Mouse (Mus musculus) kidney, embryonic 14.5 days (tissue): ENCODE data around the gene Gadd45gip1. TPM values are rescaled to one million over a fixed set of nuclear protein-coding genes. Genes with fewer than 3 reads are reported as not detected.

Experiments
- ATAC-seq: fragments of 200-750 bp; cut with Nextera tagmentation; 2 replicates; pipeline ENCODE4 v1.8.0; 2017; ENCODE audit warnings: moderate number of reproducible peaks, mild to moderate bottlenecking, moderate TSS enrichment, moderate library complexity; ENCODE audit not compliant: low FRiP score, low TSS enrichment
- H3K27ac ChIP-seq: fragments of 300-500 bp; sonication (generic); 2 replicates; pipeline ENCODE4 v1.5.1; 2014; ENCODE audit warnings: low read depth, mild to moderate bottlenecking, low read length, moderate library complexity, mixed read lengths
- H3K27me3 ChIP-seq: fragments of 300-500 bp; sonication (generic); 2 replicates; pipeline ENCODE4 v1.6.1; 2014; ENCODE audit warnings: mild to moderate bottlenecking, low read length; ENCODE audit not compliant: control insufficient read depth, insufficient read depth
- H3K36me3 ChIP-seq: fragments of 300-500 bp; sonication (generic); 2 replicates; pipeline ENCODE4 v1.6.1; 2014; ENCODE audit warnings: low read length, mixed read lengths; ENCODE audit not compliant: control insufficient read depth, insufficient read depth
- H3K4me1 ChIP-seq: fragments of 300-500 bp; sonication (generic); 2 replicates; pipeline ENCODE4 v1.6.1; 2014; ENCODE audit warnings: low read length, mixed read lengths; ENCODE audit not compliant: control insufficient read depth, insufficient read depth
- H3K4me2 ChIP-seq: fragments of 300-500 bp; sonication (generic); replicated peaks from 2 replicates; pipeline ENCODE4 v1.6.1; 2014; ENCODE audit warnings: low read depth, mild to moderate bottlenecking, low read length
- H3K4me3 ChIP-seq: fragments of 300-500 bp; sonication (generic); 2 replicates; pipeline ENCODE4 v1.5.1; 2014; ENCODE audit warnings: mild to moderate bottlenecking, low read length
- H3K9ac ChIP-seq: fragments of 300-500 bp; sonication (generic); 2 replicates; pipeline ENCODE4 v1.6.1; 2014; ENCODE audit warnings: low read depth, mild to moderate bottlenecking, low read length, moderate library complexity
- H3K9me3 ChIP-seq: fragments of 300-500 bp; sonication (generic); 2 replicates; pipeline ENCODE4 v1.6.1; 2016; ENCODE audit warnings: low read length; ENCODE audit not compliant: control insufficient read depth
- WGBS: fragments of 180-500 bp; shearing (Covaris S2); extraction: QIAGEN DNeasy Blood & Tissue Kit; methylation state at CpG from one replicate; pipeline ENCODE4 v1.1.7; 2014; 5-methylcytosine and 5-hydroxymethylcytosine counted together
- polyA plus RNA-seq: library from polyadenylated mRNA; unstranded; fragments of >200 nt; fragmentation: Nextera tagmentation; extraction: Ambion mirVana; gene quantifications from 2 replicates; pipeline ENCODE4 v1.2.1, GENCODE M21; 2014

The Gadd45gip1 gene
- 49.2 and 54.2 TPM in 2 replicates for polyA plus RNA-seq

DNA sequence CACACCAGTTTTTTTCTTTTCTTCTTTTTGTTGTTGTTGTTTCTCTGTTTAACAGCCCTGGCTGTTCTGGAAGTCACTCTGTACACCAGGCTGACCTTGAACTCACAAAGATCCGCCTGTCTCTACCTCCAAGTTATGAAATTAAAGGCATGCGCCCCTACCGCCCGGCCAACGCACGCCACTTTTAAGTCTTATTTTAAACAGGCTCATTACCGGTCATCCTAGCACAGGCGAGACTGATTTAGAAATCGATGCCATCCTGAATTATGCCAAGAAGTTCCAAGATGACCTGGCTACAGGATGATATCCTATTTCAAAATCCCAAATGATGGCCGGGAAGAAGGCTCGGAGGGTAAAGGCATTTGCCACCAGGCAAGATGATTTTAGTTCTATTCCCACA lies at the start of gene Gadd45gip1:
Gene Gadd45gip1, plus strand, starts transcription at position 33 of the 400 bp plus-strand sequence.
- Histone ChIP-seq H3K9me3 (no peaks in the 10 kb centered on the region), H3K4me1 (peaks cover 8% of the 10 kb centered on the region), H3K4me3 (peak within 1 kb of the TSS; percentile 80), H3K4me2 (peak within 1 kb of the TSS; percentile 51), H3K27ac (peak within 1 kb of the TSS; percentile 90), H3K9ac (peak within 1 kb of the TSS; percentile 96), H3K27me3 (no peaks in the 10 kb centered on the region), H3K36me3 (peaks cover 32% of the 10 kb centered on the region)
- 80% methylated on average over 11 of the region's 11 CpGs for WGBS
- no peak for ATAC-seq

DNA sequence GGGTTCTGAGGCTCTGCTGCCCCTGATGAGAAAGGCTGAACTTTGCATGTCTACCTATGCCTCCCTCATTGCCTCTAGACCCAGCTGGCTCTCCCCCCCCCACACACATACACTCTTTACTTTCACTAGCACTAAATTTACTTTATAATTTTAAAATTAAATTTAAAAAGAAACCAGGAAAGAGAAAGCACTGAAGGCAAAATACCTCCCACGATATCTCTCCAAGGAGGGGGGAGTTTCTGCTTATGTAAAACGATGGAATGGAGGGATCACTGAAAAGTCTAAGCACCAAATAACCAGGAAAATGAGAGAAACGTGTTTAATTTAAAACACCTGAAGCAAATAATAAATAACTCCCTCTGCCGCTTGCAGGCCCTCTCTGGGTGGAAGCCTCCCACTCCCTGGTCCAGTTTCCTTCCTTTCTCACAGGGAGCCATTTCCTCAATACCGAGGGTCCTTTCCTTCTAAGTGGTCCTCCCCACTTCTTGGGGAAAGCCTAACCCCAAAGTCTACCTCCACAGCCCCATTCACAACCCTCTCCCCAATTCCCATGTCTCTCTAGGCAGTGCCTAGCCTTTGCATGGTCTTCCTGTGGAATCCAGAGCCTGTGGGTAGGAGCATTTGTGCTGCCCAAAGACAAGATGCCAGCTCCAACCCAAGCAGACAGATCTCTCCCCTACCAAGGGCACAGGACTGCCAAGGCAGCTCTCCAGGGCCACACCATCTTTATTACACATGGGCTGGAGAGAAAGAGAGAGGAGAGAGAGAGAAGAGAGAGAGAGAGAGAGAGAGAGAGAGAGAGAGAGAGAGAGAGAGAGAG lies 49.4 kb upstream of the Gadd45gip1 start:
- Histone ChIP-seq H3K36me3 (no peaks in the 10 kb centered on the region), H3K4me2 (no peak overlapping the region), H3K9me3 (no peaks in the 10 kb centered on the region), H3K4me1 (peaks cover 8% of the 10 kb centered on the region; the same call in 1 of the 2 replicates), H3K4me3 (no peak overlapping the region), H3K27me3 (peaks cover 99% of the 10 kb centered on the region), H3K27ac (no peak overlapping the region), H3K9ac (no peak overlapping the region)
- no peak for ATAC-seq
- 3% methylated on average over 5 of the region's 5 CpGs for WGBS

GRCm38 (mm10) chr8:84782680-84783079 lies 48.6 kb upstream of the Gadd45gip1 start:
- Histone ChIP-seq H3K4me3 (no peak overlapping the region), H3K9me3 (no peaks in the 10 kb centered on the region), H3K27me3 (peaks cover 99% of the 10 kb centered on the region), H3K27ac (no peak overlapping the region), H3K4me1 (peaks cover 8% of the 10 kb centered on the region; the same call in 1 of the 2 replicates), H3K36me3 (no peaks in the 10 kb centered on the region), H3K9ac (no peak overlapping the region), H3K4me2 (no peak overlapping the region)
- ATAC-seq = no peak
- WGBS = 7% methylated on average over 10 of the region's 10 CpGs

- Histone ChIP-seq H3K4me1 (peaks cover 8% of the 10 kb centered on the region; the same call in 1 of the 2 replicates), H3K4me3 (no peak overlapping the region), H3K27me3 (peaks cover 99% of the 10 kb centered on the region), H3K9me3 (no peaks in the 10 kb centered on the region), H3K27ac (no peak overlapping the region), H3K36me3 (no peaks in the 10 kb centered on the region), H3K4me2 (no peak overlapping the region), H3K9ac (no peak overlapping the region)
- 4% methylated on average over 11 of the region's 11 CpGs for WGBS
- no peak for ATAC-seq
Measured at GRCm38 (mm10) chr8:84783198-84783918, 48.0 kb upstream of the Gadd45gip1 start.

DNA sequence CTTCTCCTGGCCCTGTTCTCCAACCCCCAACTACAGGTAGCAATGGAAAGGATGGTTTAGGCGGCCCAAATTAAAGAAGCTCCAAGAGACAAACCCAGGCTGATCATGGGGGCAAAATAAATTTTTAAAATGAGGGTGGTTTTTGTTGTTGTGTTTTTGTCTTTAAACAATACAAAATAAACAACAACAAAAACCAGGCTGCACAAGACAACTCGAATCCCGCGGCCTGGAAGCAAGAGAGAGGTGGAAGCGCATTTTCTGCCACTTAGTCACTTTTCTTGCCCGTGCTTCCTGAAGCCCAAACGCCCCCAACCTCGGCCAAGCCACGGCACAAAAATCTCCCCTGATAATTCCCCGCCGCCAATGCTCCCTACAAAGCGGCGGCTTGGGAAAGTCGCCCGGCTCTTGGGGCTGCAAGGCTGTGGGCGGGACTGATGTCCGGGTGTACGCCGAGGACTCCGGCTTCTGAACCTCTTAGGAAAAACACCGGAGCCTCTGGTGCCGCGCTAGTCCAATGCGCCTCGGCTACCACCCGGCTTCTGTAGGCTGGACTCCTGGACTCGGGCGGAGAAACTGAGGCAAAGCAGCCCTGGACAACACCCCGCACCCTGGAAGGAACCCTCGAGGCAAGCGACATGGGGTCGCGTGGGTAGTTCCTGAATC lies 47.3 kb upstream of the Gadd45gip1 start:
- no peaks in the 10 kb centered on the region for H3K36me3 ChIP-seq
- 2% methylated on average over 33 of the region's 33 CpGs for WGBS
- H3K27me3 ChIP-seq = peaks cover 99% of the 10 kb centered on the region
- ATAC-seq = no peak
- H3K4me2 ChIP-seq = no peak overlapping the region
- no peak overlapping the region for H3K9ac ChIP-seq
- peak overlapping the region; percentile 16; the same call in 1 of the 2 replicates for H3K4me3 ChIP-seq
- H3K27ac ChIP-seq = no peak overlapping the region
- H3K9me3 ChIP-seq = no peaks in the 10 kb centered on the region
- H3K4me1 ChIP-seq = peaks cover 8% of the 10 kb centered on the region; the same call in 1 of the 2 replicates

DNA sequence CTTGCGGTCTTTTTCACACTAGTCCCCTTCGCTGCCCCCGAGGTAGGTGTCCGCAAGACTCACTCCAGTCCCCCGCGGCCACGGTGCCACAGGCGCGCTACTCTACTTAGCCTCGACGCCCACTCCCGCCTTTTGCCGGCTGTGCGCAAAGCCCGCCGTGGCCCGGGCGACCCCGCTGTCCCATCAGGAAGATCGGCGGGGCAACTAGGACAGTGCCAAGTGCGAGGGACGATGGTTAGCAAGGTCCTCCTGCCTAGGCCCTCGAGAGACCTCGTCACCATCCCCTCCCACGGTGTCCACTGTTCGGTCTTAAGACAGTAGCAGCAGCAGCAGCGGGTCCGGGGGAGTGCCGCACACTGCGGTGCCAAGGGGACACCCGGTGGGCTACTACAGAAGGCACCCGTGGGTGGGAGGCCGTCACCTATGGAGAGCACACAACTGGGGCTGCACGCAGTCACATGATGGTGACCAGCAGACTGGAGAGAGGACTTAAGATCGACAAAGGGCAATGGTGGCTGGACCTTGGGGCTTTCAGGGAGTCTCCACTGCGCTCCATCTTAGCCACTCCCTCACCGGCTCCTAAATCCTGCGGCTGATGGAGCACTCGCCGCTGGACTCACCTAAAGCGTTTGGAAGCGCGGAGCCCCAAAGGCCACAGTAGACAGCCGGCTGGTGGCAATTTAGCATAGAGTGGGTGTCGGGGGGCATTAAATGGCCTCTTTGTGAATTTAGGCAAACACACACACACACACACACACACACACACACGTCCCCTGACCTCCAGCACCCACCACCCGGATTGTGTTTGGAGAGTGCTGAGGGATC lies 46.4 kb upstream of the Gadd45gip1 start:
- no peak overlapping the region for H3K4me2 ChIP-seq
- WGBS = 1% methylated on average over 48 of the region's 48 CpGs
- H3K4me3 ChIP-seq = no peak overlapping the region
- H3K27ac ChIP-seq = no peak overlapping the region
- no peaks in the 10 kb centered on the region for H3K9me3 ChIP-seq
- H3K36me3 ChIP-seq = no peaks in the 10 kb centered on the region
- H3K9ac ChIP-seq = no peak overlapping the region
- peaks cover 8% of the 10 kb centered on the region; the same call in 1 of the 2 replicates for H3K4me1 ChIP-seq
- H3K27me3 ChIP-seq = peaks cover 98% of the 10 kb centered on the region
- no peak for ATAC-seq

GRCm38 (mm10) chr8:84785506-84785755 lies 45.9 kb upstream of the Gadd45gip1 start:
- peaks cover 8% of the 10 kb centered on the region; the same call in 1 of the 2 replicates for H3K4me1 ChIP-seq
- H3K9me3 ChIP-seq = no peaks in the 10 kb centered on the region
- ATAC-seq = no peak
- H3K4me2 ChIP-seq = no peak overlapping the region
- H3K9ac ChIP-seq = no peak overlapping the region
- no peak overlapping the region for H3K4me3 ChIP-seq
- H3K27ac ChIP-seq = no peak overlapping the region
- 3% methylated on average over 11 of the region's 11 CpGs for WGBS
- peaks cover 99% of the 10 kb centered on the region for H3K27me3 ChIP-seq
- H3K36me3 ChIP-seq = no peaks in the 10 kb centered on the region
